Mouse (Mus musculus): ENCODE results near the gene Gm10190. TPM values are rescaled to one million over a fixed set of nuclear protein-coding genes. Genes with fewer than 3 reads are reported as not detected.

The Gm10190 gene
- polyA plus RNA-seq, 1 experiment: 6.1 TPM

- H3K27ac ChIP-seq (ENCODE audit: control insufficient read depth, insufficient read depth, low read depth, low read length): no peak overlapping the region
- H3K4me3 ChIP-seq (ENCODE audit: control insufficient read depth, low read depth, low read length): no peak overlapping the region
- H3K4me1 ChIP-seq (ENCODE audit: control insufficient read depth, insufficient read depth, low read length): peaks cover 8% of the 10 kb centered on the region
- H3K27me3 ChIP-seq (ENCODE audit: control insufficient read depth, insufficient read depth, low read length): no peaks in the 10 kb centered on the region
- TF ChIP-seq POLR2A (IDR thresholded peaks at IDR 0.05; ENCODE audit: control insufficient read depth, low read depth, low read length): no peak
- peak; percentile 29; the same call in 1 of the 2 replicates for TF ChIP-seq CTCF (IDR thresholded peaks at IDR 0.05; ENCODE audit: control insufficient read depth, insufficient read depth, insufficient replicate concordance, low read depth, low read length)
- no peaks in the 10 kb centered on the region for H3K36me3 ChIP-seq (ENCODE audit: control insufficient read depth, insufficient read depth, low read length)
These were observed 28.1 kb downstream of the Gm10190 start for GRCm38 (mm10) chr17:80345277-80345676.

DNA sequence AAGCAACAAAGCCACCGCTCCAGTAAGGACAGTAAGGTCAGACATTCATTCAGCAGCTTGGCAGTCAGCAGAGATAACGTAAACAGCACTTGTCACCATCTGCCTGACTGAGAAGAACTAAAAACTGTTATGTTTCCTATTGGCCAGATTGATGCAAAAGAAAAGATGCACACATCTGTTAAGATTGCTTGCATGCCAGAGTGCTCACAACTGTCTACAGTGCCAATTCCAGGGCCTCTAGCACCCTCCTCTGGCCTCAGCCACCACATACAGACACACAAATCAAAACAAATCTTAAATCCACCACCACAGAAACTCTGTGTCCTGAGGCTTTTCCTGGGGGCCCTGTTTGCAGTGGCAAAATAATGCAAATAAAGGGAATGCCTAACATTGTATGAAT lies 41.0 kb downstream of the Gm10190 start:
- Histone ChIP-seq H3K4me3 (ENCODE audit: control insufficient read depth, low read depth, low read length) (no peak overlapping the region), H3K27me3 (ENCODE audit: control insufficient read depth, insufficient read depth, low read length) (no peaks in the 10 kb centered on the region), H3K4me1 (ENCODE audit: control insufficient read depth, insufficient read depth, low read length) (no peaks in the 10 kb centered on the region), H3K36me3 (ENCODE audit: control insufficient read depth, insufficient read depth, low read length) (no peaks in the 10 kb centered on the region), H3K27ac (ENCODE audit: control insufficient read depth, insufficient read depth, low read depth, low read length) (no peak overlapping the region)
- TF ChIP-seq POLR2A (IDR thresholded peaks at IDR 0.05; ENCODE audit: control insufficient read depth, low read depth, low read length): no peak
- peak; percentile 21; the same call in 1 of the 2 replicates for TF ChIP-seq CTCF (IDR thresholded peaks at IDR 0.05; ENCODE audit: control insufficient read depth, insufficient read depth, insufficient replicate concordance, low read depth, low read length)

- Histone ChIP-seq H3K4me3 (ENCODE audit: control insufficient read depth, low read depth, low read length) (no peak overlapping the region), H3K4me1 (ENCODE audit: control insufficient read depth, insufficient read depth, low read length) (no peaks in the 10 kb centered on the region), H3K36me3 (ENCODE audit: control insufficient read depth, insufficient read depth, low read length) (no peaks in the 10 kb centered on the region), H3K27me3 (ENCODE audit: control insufficient read depth, insufficient read depth, low read length) (no peaks in the 10 kb centered on the region), H3K27ac (ENCODE audit: control insufficient read depth, insufficient read depth, low read depth, low read length) (no peak overlapping the region)
- no peak for TF ChIP-seq POLR2A (IDR thresholded peaks at IDR 0.05; ENCODE audit: control insufficient read depth, low read depth, low read length)
- no peak for TF ChIP-seq CTCF (IDR thresholded peaks at IDR 0.05; ENCODE audit: control insufficient read depth, insufficient read depth, insufficient replicate concordance, low read depth, low read length)
These were observed 46.9 kb downstream of the Gm10190 start for GRCm38 (mm10) chr17:80326431-80326830.

DNA sequence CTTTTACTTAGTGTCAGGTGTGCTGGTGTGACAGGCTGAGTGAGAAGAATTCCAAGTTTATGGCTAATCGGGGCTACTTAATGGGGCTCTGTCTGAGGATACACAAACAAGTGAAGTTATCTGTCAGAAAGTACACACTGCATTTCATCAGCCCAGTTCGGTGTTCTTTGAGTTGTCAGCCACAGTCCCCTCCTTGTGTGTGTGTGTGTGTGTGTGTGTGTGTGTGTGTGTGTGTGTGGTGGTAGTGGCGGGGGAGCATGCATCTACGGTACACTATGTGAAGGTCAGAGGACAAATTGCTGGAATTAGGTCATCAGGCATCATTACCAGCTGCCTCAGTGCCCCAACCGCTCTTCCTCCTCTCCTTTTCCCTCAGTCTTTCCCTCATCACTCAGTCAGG lies 47.9 kb downstream of the Gm10190 start:
- TF ChIP-seq CTCF (IDR thresholded peaks at IDR 0.05; ENCODE audit: control insufficient read depth, insufficient read depth, insufficient replicate concordance, low read depth, low read length): no peak
- no peak for TF ChIP-seq POLR2A (IDR thresholded peaks at IDR 0.05; ENCODE audit: control insufficient read depth, low read depth, low read length)
- no peak overlapping the region for H3K27ac ChIP-seq (ENCODE audit: control insufficient read depth, insufficient read depth, low read depth, low read length)
- no peaks in the 10 kb centered on the region for H3K4me1 ChIP-seq (ENCODE audit: control insufficient read depth, insufficient read depth, low read length)
- no peaks in the 10 kb centered on the region for H3K27me3 ChIP-seq (ENCODE audit: control insufficient read depth, insufficient read depth, low read length)
- no peaks in the 10 kb centered on the region for H3K36me3 ChIP-seq (ENCODE audit: control insufficient read depth, insufficient read depth, low read length)
- H3K4me3 ChIP-seq (ENCODE audit: control insufficient read depth, low read depth, low read length): no peak overlapping the region

GRCm38 (mm10) chr17:80324521-80324920 lies 48.8 kb downstream of the Gm10190 start:
- no peak overlapping the region for H3K4me3 ChIP-seq (ENCODE audit: control insufficient read depth, low read depth, low read length)
- no peaks in the 10 kb centered on the region for H3K36me3 ChIP-seq (ENCODE audit: control insufficient read depth, insufficient read depth, low read length)
- H3K4me1 ChIP-seq (ENCODE audit: control insufficient read depth, insufficient read depth, low read length): no peaks in the 10 kb centered on the region
- TF ChIP-seq POLR2A (IDR thresholded peaks at IDR 0.05; ENCODE audit: control insufficient read depth, low read depth, low read length) (no peak), CTCF (IDR thresholded peaks at IDR 0.05; ENCODE audit: control insufficient read depth, insufficient read depth, insufficient replicate concordance, low read depth, low read length) (no peak)
- no peak overlapping the region for H3K27ac ChIP-seq (ENCODE audit: control insufficient read depth, insufficient read depth, low read depth, low read length)
- no peaks in the 10 kb centered on the region for H3K27me3 ChIP-seq (ENCODE audit: control insufficient read depth, insufficient read depth, low read length)

DNA sequence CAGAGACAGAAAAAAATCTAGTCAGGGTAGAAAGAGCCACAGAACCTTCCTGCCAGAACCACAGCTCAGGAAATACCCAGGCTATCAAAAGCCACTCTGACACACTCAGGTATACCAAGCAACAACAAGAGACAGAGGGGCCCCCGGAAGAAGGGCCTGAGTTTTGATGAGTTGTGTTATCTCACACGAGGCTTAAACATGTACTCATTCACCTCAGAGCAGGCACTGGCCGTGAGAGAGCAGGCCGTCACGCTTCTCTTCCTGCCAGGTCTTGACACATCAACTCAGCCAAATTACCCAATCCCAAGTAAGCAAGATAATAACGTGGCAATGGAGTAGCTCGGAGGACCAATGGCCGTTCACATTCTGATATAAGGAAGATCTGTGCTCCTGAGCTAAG lies 49.7 kb downstream of the Gm10190 start:
- H3K27ac ChIP-seq (ENCODE audit: control insufficient read depth, insufficient read depth, low read depth, low read length): no peak overlapping the region

More for the DNA sequence above, 49.7 kb downstream of the Gm10190 start:
- no peak overlapping the region for H3K4me3 ChIP-seq (ENCODE audit: control insufficient read depth, low read depth, low read length)
- H3K36me3 ChIP-seq (ENCODE audit: control insufficient read depth, insufficient read depth, low read length): no peaks in the 10 kb centered on the region
- no peaks in the 10 kb centered on the region for H3K4me1 ChIP-seq (ENCODE audit: control insufficient read depth, insufficient read depth, low read length)
- no peaks in the 10 kb centered on the region for H3K27me3 ChIP-seq (ENCODE audit: control insufficient read depth, insufficient read depth, low read length)
- TF ChIP-seq CTCF (IDR thresholded peaks at IDR 0.05; ENCODE audit: control insufficient read depth, insufficient read depth, insufficient replicate concordance, low read depth, low read length): no peak
- no peak for TF ChIP-seq POLR2A (IDR thresholded peaks at IDR 0.05; ENCODE audit: control insufficient read depth, low read depth, low read length)

Other genes with a start within 250 kb of the Gm10190 start
- gene Galm, start 246.1 kb downstream of the Gm10190 start, polyA plus RNA-seq (2012; rRNA removed): 19.5 and 27.5 TPM in 2 replicates
- gene Srsf7, start 166.2 kb downstream of the Gm10190 start, polyA plus RNA-seq (2012; rRNA removed): 63.1 and 79.8 TPM in 2 replicates
- gene Ttc39d, start 166.1 kb downstream of the Gm10190 start, polyA plus RNA-seq (2012; rRNA removed): 137 and 174 TPM in 2 replicates
- 14.2 and 15.3 TPM in 2 replicates for gene Gemin6, start 149.1 kb downstream of the Gm10190 start, polyA plus RNA-seq (2012; rRNA removed)
- 365 and 391 TPM in 2 replicates for gene Morn2, start 83.3 kb downstream of the Gm10190 start, polyA plus RNA-seq (2012; rRNA removed)
- 5.0 and 5.3 TPM in 2 replicates for gene Dhx57, start 83.1 kb downstream of the Gm10190 start, polyA plus RNA-seq (2012; rRNA removed)
- 19.8 and 22.6 TPM in 2 replicates for gene Arhgef33, start 66.1 kb downstream of the Gm10190 start, polyA plus RNA-seq (2012; rRNA removed)
- gene Sos1, start 106.9 kb upstream of the Gm10190 start, polyA plus RNA-seq (2012; rRNA removed): 2.7 and 2.8 TPM in 2 replicates
- 18.3 and 19.6 TPM in 2 replicates for gene Cdkl4, start 204.3 kb upstream of the Gm10190 start, polyA plus RNA-seq (2012; rRNA removed)